Mouse (Mus musculus) testis, adult 2 months (tissue): ENCODE measurements around the gene Pgghg. TPM values are rescaled to one million over a fixed set of nuclear protein-coding genes. Genes with fewer than 3 reads are reported as not detected.

Experiments used
- H3K27ac ChIP-seq: fragments of 200-500 bp; 2 replicates; pipeline ENCODE4 v1.5.1; 2012; ENCODE audit warnings: low read depth, low read length; ENCODE audit not compliant: control insufficient read depth, insufficient read depth
- H3K27me3 ChIP-seq: fragments of 200-500 bp; 2 replicates; pipeline ENCODE4 v1.6.1; 2012; ENCODE audit warnings: mild to moderate bottlenecking, low read length, moderate library complexity; ENCODE audit not compliant: control insufficient read depth, insufficient read depth
- H3K36me3 ChIP-seq: fragments of 200-500 bp; 2 replicates; pipeline ENCODE4 v1.6.1; 2012; ENCODE audit warnings: mild to moderate bottlenecking, low read length; ENCODE audit not compliant: control insufficient read depth, insufficient read depth
- H3K4me1 ChIP-seq: fragments of 200-500 bp; 2 replicates; pipeline ENCODE4 v1.6.1; 2012; ENCODE audit warnings: low read length; ENCODE audit not compliant: control insufficient read depth, insufficient read depth
- H3K4me3 ChIP-seq: fragments of 200-500 bp; 2 replicates; pipeline ENCODE4 v1.5.1; 2012; ENCODE audit warnings: low read depth, mild to moderate bottlenecking, low read length, moderate library complexity, mixed read lengths; ENCODE audit not compliant: control insufficient read depth
- CTCF ChIP-seq: fragments of 200-500 bp; IDR thresholded peaks from 2 replicates; pipeline ENCODE4 v1.5.1; 2012; ENCODE audit warnings: low read depth, mild to moderate bottlenecking, inconsistent platforms, low read length, moderate library complexity; ENCODE audit not compliant: control insufficient read depth, insufficient read depth, insufficient replicate concordance
- POLR2A ChIP-seq: fragments of 200-500 bp; IDR thresholded peaks from 2 replicates; pipeline ENCODE4 v1.6.1; 2012; ENCODE audit warnings: low read depth, mild to moderate bottlenecking, inconsistent platforms, low read length, moderate library complexity; ENCODE audit not compliant: control insufficient read depth
- polyA plus RNA-seq: library from polyadenylated mRNA; depleted of rRNA; stranded (reverse); fragments of >200 nt; gene quantifications from 2 replicates; pipeline ENCODE4 v1.2.3, GENCODE M21; 2012; rRNA removed

The Pgghg gene
- 2.0 and 2.4 TPM in 2 replicates for polyA plus RNA-seq

GRCm38 (mm10) chr7:140941222-140942051 lies at the start of gene Pgghg:
TSS of gene Pgghg (plus strand) at chr7:140941391.
- Histone ChIP-seq H3K36me3 (no peaks in the 10 kb centered on the region), H3K4me1 (no peaks in the 10 kb centered on the region), H3K27me3 (no peaks in the 10 kb centered on the region), H3K4me3 (peak within 1 kb of the TSS; percentile 81), H3K27ac (peak within 1 kb of the TSS; percentile 81)
- no peak for TF ChIP-seq POLR2A
- peak; percentile 68; the same call in 1 of the 2 replicates for TF ChIP-seq CTCF

GRCm38 (mm10) chr7:140894031-140894430 lies 47.2 kb upstream of the Pgghg start:
- Histone ChIP-seq H3K4me3 (no peak overlapping the region), H3K27ac (no peak overlapping the region), H3K36me3 (peaks cover 2% of the 10 kb centered on the region), H3K4me1 (no peaks in the 10 kb centered on the region), H3K27me3 (no peaks in the 10 kb centered on the region)
- TF ChIP-seq CTCF (no peak), POLR2A (no peak)

GRCm38 (mm10) chr7:140894611-140895010 lies 46.6 kb upstream of the Pgghg start:
- H3K4me1 ChIP-seq, result no peaks in the 10 kb centered on the region
- H3K4me3 ChIP-seq, result no peak overlapping the region
- no peaks in the 10 kb centered on the region for H3K27me3 ChIP-seq
- TF ChIP-seq POLR2A, result no peak
- TF ChIP-seq CTCF, result no peak
- peaks cover 2% of the 10 kb centered on the region for H3K36me3 ChIP-seq
- H3K27ac ChIP-seq, result no peak overlapping the region

GRCm38 (mm10) chr7:140897863-140898262 lies 43.3 kb upstream of the Pgghg start:
- TF ChIP-seq POLR2A, result no peak
- TF ChIP-seq CTCF, result no peak
- H3K36me3 ChIP-seq, result no peaks in the 10 kb centered on the region
- H3K4me3 ChIP-seq, result no peak overlapping the region
- H3K27me3 ChIP-seq, result no peaks in the 10 kb centered on the region
- H3K27ac ChIP-seq, result no peak overlapping the region
- H3K4me1 ChIP-seq, result no peaks in the 10 kb centered on the region

GRCm38 (mm10) chr7:140899121-140899520 lies 42.1 kb upstream of the Pgghg start:
- Histone ChIP-seq H3K36me3 (no peaks in the 10 kb centered on the region), H3K27me3 (no peaks in the 10 kb centered on the region), H3K4me1 (no peaks in the 10 kb centered on the region), H3K4me3 (no peak overlapping the region), H3K27ac (no peak overlapping the region)
- TF ChIP-seq CTCF, result no peak
- TF ChIP-seq POLR2A, result no peak

GRCm38 (mm10) chr7:140900220-140900619 lies 41.0 kb upstream of the Pgghg start, which contains the start of gene Cox8b:
TSS of gene Cox8b (minus strand) at chr7:140900446.
- H3K36me3 ChIP-seq, result no peaks in the 10 kb centered on the region
- no peak for TF ChIP-seq POLR2A
- TF ChIP-seq CTCF, result no peak
- H3K4me1 ChIP-seq, result no peaks in the 10 kb centered on the region
- no peak within 1 kb of the TSS for H3K27ac ChIP-seq
- H3K4me3 ChIP-seq, result no peak within 1 kb of the TSS
- H3K27me3 ChIP-seq, result no peaks in the 10 kb centered on the region

- no peaks in the 10 kb centered on the region for H3K4me1 ChIP-seq
- no peak overlapping the region for H3K27ac ChIP-seq
- no peak overlapping the region for H3K4me3 ChIP-seq
- TF ChIP-seq CTCF (no peak), POLR2A (no peak)
- no peaks in the 10 kb centered on the region for H3K36me3 ChIP-seq
- no peaks in the 10 kb centered on the region for H3K27me3 ChIP-seq
These were observed 38.9 kb upstream of the Pgghg start for GRCm38 (mm10) chr7:140902036-140902875.
